Mouse (Mus musculus): ENCODE data around the gene Slc17a3. TPM values are rescaled to one million over a fixed set of nuclear protein-coding genes. Genes with fewer than 3 reads are reported as not detected.

Gene Slc17a3
- polyA plus RNA-seq, 1 experiment from 2014 or later = not detected

- DNase-seq (ENCODE audit: low spot score) (no peak), ATAC-seq (no peak)
- no peak for TF ChIP-seq CTCF (IDR thresholded peaks at IDR 0.05)
- TF ChIP-seq EP300 (IDR thresholded peaks at IDR 0.05) = no peak
- WGBS = 59% methylated on average over 4 of the region's 4 CpGs
- Histone ChIP-seq H3K9me3 (ENCODE audit: low read length) (no peaks in the 10 kb centered on the region), H3K9ac (replicated peaks; ENCODE audit: low read depth) (no peak overlapping the region), H3K4me2 (replicated peaks; ENCODE audit: low read depth, low read length) (no peak overlapping the region), H3K36me3 (ENCODE audit: insufficient read depth, low read length) (no peaks in the 10 kb centered on the region), H3K27ac (ENCODE audit: low read length) (no peak overlapping the region), H3K4me1 (ENCODE audit: insufficient read depth, low read depth, low read length) (no peaks in the 10 kb centered on the region), H3K27me3 (replicated peaks; ENCODE audit: insufficient read depth, low read length) (no peaks in the 10 kb centered on the region), H3K4me3 (ENCODE audit: low read depth, low read length) (no peak overlapping the region)
Measured at GRCm38 (mm10) chr13:23820179-23820940, 18.9 kb upstream of the Slc17a3 start.

- TF ChIP-seq CTCF (IDR thresholded peaks at IDR 0.05) = no peak
- no peak for DNase-seq (ENCODE audit: low spot score)
- 41% methylated on average over 3 of the region's 3 CpGs for WGBS
- Histone ChIP-seq H3K4me3 (ENCODE audit: low read depth, low read length) (no peak overlapping the region), H3K4me2 (replicated peaks; ENCODE audit: low read depth, low read length) (no peak overlapping the region), H3K36me3 (ENCODE audit: insufficient read depth, low read length) (no peaks in the 10 kb centered on the region), H3K9me3 (ENCODE audit: low read length) (no peaks in the 10 kb centered on the region), H3K9ac (replicated peaks; ENCODE audit: low read depth) (no peak overlapping the region), H3K4me1 (ENCODE audit: insufficient read depth, low read depth, low read length) (no peaks in the 10 kb centered on the region), H3K27me3 (replicated peaks; ENCODE audit: insufficient read depth, low read length) (no peaks in the 10 kb centered on the region), H3K27ac (ENCODE audit: low read length) (no peak overlapping the region)
- ATAC-seq = no peak
Measured at GRCm38 (mm10) chr13:23822213-23822612, 17.0 kb upstream of the Slc17a3 start.

- DNase-seq (ENCODE audit: low spot score) = peak; percentile 6
- Histone ChIP-seq H3K4me1 (ENCODE audit: insufficient read depth, low read depth, low read length) (no peaks in the 10 kb centered on the region), H3K9ac (replicated peaks; ENCODE audit: low read depth) (no peak overlapping the region), H3K4me3 (ENCODE audit: low read depth, low read length) (no peak overlapping the region), H3K27ac (ENCODE audit: low read length) (no peak overlapping the region), H3K27me3 (replicated peaks; ENCODE audit: insufficient read depth, low read length) (no peaks in the 10 kb centered on the region), H3K4me2 (replicated peaks; ENCODE audit: low read depth, low read length) (no peak overlapping the region), H3K36me3 (ENCODE audit: insufficient read depth, low read length) (no peaks in the 10 kb centered on the region), H3K9me3 (ENCODE audit: low read length) (no peaks in the 10 kb centered on the region)
- TF ChIP-seq EP300 (IDR thresholded peaks at IDR 0.05) = no peak
- TF ChIP-seq CTCF (IDR thresholded peaks at IDR 0.05) = no peak
- ATAC-seq = no peak
- 53% methylated on average over 3 of the region's 3 CpGs for WGBS
Measured at GRCm38 (mm10) chr13:23826606-23827005, 12.6 kb upstream of the Slc17a3 start.

GRCm38 (mm10) chr13:23833053-23833452 is 6.2 kb upstream of the Slc17a3 start:
- no peak overlapping the region for H3K4me2 ChIP-seq (replicated peaks; ENCODE audit: low read depth, low read length)
- H3K9me3 ChIP-seq (ENCODE audit: low read length) = no peaks in the 10 kb centered on the region
- H3K4me3 ChIP-seq (ENCODE audit: low read depth, low read length) = no peak overlapping the region
- no peaks in the 10 kb centered on the region for H3K36me3 ChIP-seq (ENCODE audit: insufficient read depth, low read length)
- no peaks in the 10 kb centered on the region for H3K27me3 ChIP-seq (replicated peaks; ENCODE audit: insufficient read depth, low read length)
- no peak overlapping the region for H3K27ac ChIP-seq (ENCODE audit: low read length)
- DNase-seq (ENCODE audit: low spot score) (peak; percentile 75), ATAC-seq (no peak)
- H3K4me1 ChIP-seq (ENCODE audit: insufficient read depth, low read depth, low read length) = no peaks in the 10 kb centered on the region
- no peak for TF ChIP-seq EP300 (IDR thresholded peaks at IDR 0.05)
- TF ChIP-seq CTCF (IDR thresholded peaks at IDR 0.05) = peak; percentile 77
- H3K9ac ChIP-seq (replicated peaks; ENCODE audit: low read depth) = no peak overlapping the region
- WGBS = 12% methylated on average over 6 of the region's 6 CpGs

- DNase-seq (ENCODE audit: low spot score) (no peak), ATAC-seq (no peak)
- TF ChIP-seq CTCF (IDR thresholded peaks at IDR 0.05) (no peak), EP300 (IDR thresholded peaks at IDR 0.05) (no peak)
- no peak overlapping the region for H3K4me2 ChIP-seq (replicated peaks; ENCODE audit: low read depth, low read length)
- H3K9me3 ChIP-seq (ENCODE audit: low read length) = no peaks in the 10 kb centered on the region
- no peaks in the 10 kb centered on the region for H3K4me1 ChIP-seq (ENCODE audit: insufficient read depth, low read depth, low read length)
- no peak overlapping the region for H3K9ac ChIP-seq (replicated peaks; ENCODE audit: low read depth)
- H3K27me3 ChIP-seq (replicated peaks; ENCODE audit: insufficient read depth, low read length) = no peaks in the 10 kb centered on the region
- H3K36me3 ChIP-seq (ENCODE audit: insufficient read depth, low read length) = no peaks in the 10 kb centered on the region
- 91% methylated on average over 5 of the region's 5 CpGs for WGBS
- H3K27ac ChIP-seq (ENCODE audit: low read length) = no peak overlapping the region
- H3K4me3 ChIP-seq (ENCODE audit: low read depth, low read length) = no peak overlapping the region
Measured at GRCm38 (mm10) chr13:23834836-23835235, 4.4 kb upstream of the Slc17a3 start.

GRCm38 (mm10) chr13:23836630-23837029 is 2.6 kb upstream of the Slc17a3 start:
- Histone ChIP-seq H3K27me3 (replicated peaks; ENCODE audit: insufficient read depth, low read length) (no peaks in the 10 kb centered on the region), H3K9ac (replicated peaks; ENCODE audit: low read depth) (no peak overlapping the region), H3K27ac (ENCODE audit: low read length) (no peak overlapping the region), H3K36me3 (ENCODE audit: insufficient read depth, low read length) (no peaks in the 10 kb centered on the region), H3K4me2 (replicated peaks; ENCODE audit: low read depth, low read length) (no peak overlapping the region), H3K9me3 (ENCODE audit: low read length) (no peaks in the 10 kb centered on the region), H3K4me3 (ENCODE audit: low read depth, low read length) (no peak overlapping the region), H3K4me1 (ENCODE audit: insufficient read depth, low read depth, low read length) (no peaks in the 10 kb centered on the region)
- no peak for DNase-seq (ENCODE audit: low spot score)
- TF ChIP-seq CTCF (IDR thresholded peaks at IDR 0.05) (no peak), EP300 (IDR thresholded peaks at IDR 0.05) (no peak)
- 87% methylated on average over 5 of the region's 5 CpGs for WGBS
- ATAC-seq = no peak

Measured in lung, postnatal 0 days (tissue).